Mouse (Mus musculus): ENCODE measurements around the gene Iars2.

DNA sequence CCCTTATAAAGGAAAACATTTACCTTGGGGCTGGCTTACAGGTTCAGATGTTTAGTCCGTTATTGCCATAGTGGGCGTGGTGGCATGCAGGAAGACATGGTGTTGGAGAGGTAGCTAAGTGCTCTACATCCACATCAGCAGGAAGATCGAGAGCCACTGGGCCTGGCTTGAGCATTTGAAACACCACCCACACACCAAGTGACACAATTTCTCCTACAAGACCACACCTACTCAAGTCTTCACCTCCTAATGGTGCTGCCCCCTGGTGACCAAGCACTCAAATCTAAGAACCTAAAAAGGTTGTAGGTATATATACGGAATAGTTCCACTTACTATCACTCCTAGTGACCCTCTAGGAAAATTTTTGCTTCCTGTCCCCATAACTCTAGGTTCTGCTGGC lies 92.7 kb downstream of the Iars2 start:
- TF ChIP-seq POLR2A (IDR thresholded peaks at IDR 0.05; ENCODE audit: low read depth, low read length) (no peak), CTCF (IDR thresholded peaks at IDR 0.05; ENCODE audit: extremely low read depth, insufficient read depth, insufficient read length, insufficient replicate concordance) (no peak)
